Mouse (Mus musculus): ENCODE measurements around the gene Rpl31. TPM values are rescaled to one million over a fixed set of nuclear protein-coding genes. Genes with fewer than 3 reads are reported as not detected.

The Rpl31 gene
- polyA plus RNA-seq, 1 experiment: 261 TPM

GRCm38 (mm10) chr1:39376121-39376520, 8.5 kb downstream of the Rpl31 start:
- TF ChIP-seq POLR2A (IDR thresholded peaks at IDR 0.05; ENCODE audit: low read depth, low read length) (no peak), CTCF (conservative IDR thresholded peaks at IDR 0.05; ENCODE audit: insufficient read depth, insufficient read length, low read depth, low read length) (no peak)
- peaks cover 5% of the 10 kb centered on the region; the same call in 1 of the 2 replicates for H3K4me1 ChIP-seq (ENCODE audit: control insufficient read depth, insufficient read depth, low read length)
- peaks cover 6% of the 10 kb centered on the region; the same call in 1 of the 2 replicates for H3K36me3 ChIP-seq (ENCODE audit: control insufficient read depth, insufficient read depth, low read length)
- H3K27ac ChIP-seq (ENCODE audit: insufficient read depth, low read depth, low read length): no peak overlapping the region
- WGBS: 82% methylated on average over 7 of the region's 7 CpGs
- H3K4me3 ChIP-seq (ENCODE audit: insufficient read depth, low read depth, low read length): no peak overlapping the region
- DNase-seq: no peak
- no peaks in the 10 kb centered on the region for H3K27me3 ChIP-seq (replicated peaks; ENCODE audit: control insufficient read depth, insufficient read depth, low read length)

GRCm38 (mm10) chr1:39376726-39377240, 9.1 kb downstream of the Rpl31 start:
- Histone ChIP-seq H3K27ac (ENCODE audit: insufficient read depth, low read depth, low read length) (no peak overlapping the region), H3K4me1 (ENCODE audit: control insufficient read depth, insufficient read depth, low read length) (peaks cover 5% of the 10 kb centered on the region; the same call in 1 of the 2 replicates), H3K27me3 (replicated peaks; ENCODE audit: control insufficient read depth, insufficient read depth, low read length) (no peaks in the 10 kb centered on the region), H3K4me3 (ENCODE audit: insufficient read depth, low read depth, low read length) (no peak overlapping the region), H3K36me3 (ENCODE audit: control insufficient read depth, insufficient read depth, low read length) (peaks cover 4% of the 10 kb centered on the region; the same call in 1 of the 2 replicates)
- DNase-seq: no peak
- TF ChIP-seq POLR2A (IDR thresholded peaks at IDR 0.05; ENCODE audit: low read depth, low read length) (no peak), CTCF (conservative IDR thresholded peaks at IDR 0.05; ENCODE audit: insufficient read depth, insufficient read length, low read depth, low read length) (no peak)
- 98% methylated on average over 9 of the region's 9 CpGs for WGBS

GRCm38 (mm10) chr1:39378540-39378939, 10.9 kb downstream of the Rpl31 start:
- TF ChIP-seq POLR2A (IDR thresholded peaks at IDR 0.05; ENCODE audit: low read depth, low read length) (no peak), CTCF (conservative IDR thresholded peaks at IDR 0.05; ENCODE audit: insufficient read depth, insufficient read length, low read depth, low read length) (no peak)
- no peaks in the 10 kb centered on the region for H3K27me3 ChIP-seq (replicated peaks; ENCODE audit: control insufficient read depth, insufficient read depth, low read length)
- H3K36me3 ChIP-seq (ENCODE audit: control insufficient read depth, insufficient read depth, low read length): 0 out of 2 replicates have a peak, but pooled peaks cover 2% of the 10 kb centered on the region
- 30% methylated on average over 1 of the region's 1 CpGs for WGBS
- peak; percentile 30 for DNase-seq
- H3K27ac ChIP-seq (ENCODE audit: insufficient read depth, low read depth, low read length): no peak overlapping the region
- peaks cover 5% of the 10 kb centered on the region; the same call in 1 of the 2 replicates for H3K4me1 ChIP-seq (ENCODE audit: control insufficient read depth, insufficient read depth, low read length)
- H3K4me3 ChIP-seq (ENCODE audit: insufficient read depth, low read depth, low read length): no peak overlapping the region

- H3K4me3 ChIP-seq (ENCODE audit: insufficient read depth, low read depth, low read length): no peak overlapping the region
- no peak overlapping the region for H3K27ac ChIP-seq (ENCODE audit: insufficient read depth, low read depth, low read length)
- 43% methylated on average over 5 of the region's 5 CpGs for WGBS
- H3K4me1 ChIP-seq (ENCODE audit: control insufficient read depth, insufficient read depth, low read length): peaks cover 5% of the 10 kb centered on the region; the same call in 1 of the 2 replicates
- no peaks in the 10 kb centered on the region for H3K27me3 ChIP-seq (replicated peaks; ENCODE audit: control insufficient read depth, insufficient read depth, low read length)
- no peak for TF ChIP-seq POLR2A (IDR thresholded peaks at IDR 0.05; ENCODE audit: low read depth, low read length)
- DNase-seq: no peak
- H3K36me3 ChIP-seq (ENCODE audit: control insufficient read depth, insufficient read depth, low read length): 0 out of 2 replicates have a peak, but pooled peaks cover 2% of the 10 kb centered on the region
Observed at GRCm38 (mm10) chr1:39379021-39379420, 11.4 kb downstream of the Rpl31 start.

GRCm38 (mm10) chr1:39381017-39381416, 13.4 kb downstream of the Rpl31 start:
- Histone ChIP-seq H3K4me1 (ENCODE audit: control insufficient read depth, insufficient read depth, low read length) (peaks cover 5% of the 10 kb centered on the region; the same call in 1 of the 2 replicates), H3K27ac (ENCODE audit: insufficient read depth, low read depth, low read length) (no peak overlapping the region), H3K4me3 (ENCODE audit: insufficient read depth, low read depth, low read length) (no peak overlapping the region), H3K27me3 (replicated peaks; ENCODE audit: control insufficient read depth, insufficient read depth, low read length) (no peaks in the 10 kb centered on the region), H3K36me3 (ENCODE audit: control insufficient read depth, insufficient read depth, low read length) (no peaks in the 10 kb centered on the region)
- 89% methylated on average over 9 of the region's 9 CpGs for WGBS
- DNase-seq: no peak
- TF ChIP-seq POLR2A (IDR thresholded peaks at IDR 0.05; ENCODE audit: low read depth, low read length) (no peak), CTCF (conservative IDR thresholded peaks at IDR 0.05; ENCODE audit: insufficient read depth, insufficient read length, low read depth, low read length) (no peak)

GRCm38 (mm10) chr1:39384914-39385313, 17.3 kb downstream of the Rpl31 start:
- no peak for DNase-seq
- WGBS: 76% methylated on average over 9 of the region's 9 CpGs
- Histone ChIP-seq H3K36me3 (ENCODE audit: control insufficient read depth, insufficient read depth, low read length) (no peaks in the 10 kb centered on the region), H3K4me1 (ENCODE audit: control insufficient read depth, insufficient read depth, low read length) (no peaks in the 10 kb centered on the region), H3K4me3 (ENCODE audit: insufficient read depth, low read depth, low read length) (no peak overlapping the region), H3K27ac (ENCODE audit: insufficient read depth, low read depth, low read length) (no peak overlapping the region), H3K27me3 (replicated peaks; ENCODE audit: control insufficient read depth, insufficient read depth, low read length) (no peaks in the 10 kb centered on the region)
- TF ChIP-seq CTCF (conservative IDR thresholded peaks at IDR 0.05; ENCODE audit: insufficient read depth, insufficient read length, low read depth, low read length): no peak
- TF ChIP-seq POLR2A (IDR thresholded peaks at IDR 0.05; ENCODE audit: low read depth, low read length): no peak

- Histone ChIP-seq H3K4me3 (ENCODE audit: insufficient read depth, low read depth, low read length) (no peak overlapping the region), H3K36me3 (ENCODE audit: control insufficient read depth, insufficient read depth, low read length) (no peaks in the 10 kb centered on the region), H3K27me3 (replicated peaks; ENCODE audit: control insufficient read depth, insufficient read depth, low read length) (no peaks in the 10 kb centered on the region), H3K4me1 (ENCODE audit: control insufficient read depth, insufficient read depth, low read length) (no peaks in the 10 kb centered on the region), H3K27ac (ENCODE audit: insufficient read depth, low read depth, low read length) (no peak overlapping the region)
- TF ChIP-seq CTCF (conservative IDR thresholded peaks at IDR 0.05; ENCODE audit: insufficient read depth, insufficient read length, low read depth, low read length): no peak
- no peak for TF ChIP-seq POLR2A (IDR thresholded peaks at IDR 0.05; ENCODE audit: low read depth, low read length)
- WGBS: 82% methylated on average over 3 of the region's 3 CpGs
- no peak for DNase-seq
Observed at GRCm38 (mm10) chr1:39386456-39386855, 18.8 kb downstream of the Rpl31 start.

Measured in kidney, adult 2 months (tissue).